Mouse (Mus musculus): Measurements from ENCODE around the gene Chd6.

DNA sequence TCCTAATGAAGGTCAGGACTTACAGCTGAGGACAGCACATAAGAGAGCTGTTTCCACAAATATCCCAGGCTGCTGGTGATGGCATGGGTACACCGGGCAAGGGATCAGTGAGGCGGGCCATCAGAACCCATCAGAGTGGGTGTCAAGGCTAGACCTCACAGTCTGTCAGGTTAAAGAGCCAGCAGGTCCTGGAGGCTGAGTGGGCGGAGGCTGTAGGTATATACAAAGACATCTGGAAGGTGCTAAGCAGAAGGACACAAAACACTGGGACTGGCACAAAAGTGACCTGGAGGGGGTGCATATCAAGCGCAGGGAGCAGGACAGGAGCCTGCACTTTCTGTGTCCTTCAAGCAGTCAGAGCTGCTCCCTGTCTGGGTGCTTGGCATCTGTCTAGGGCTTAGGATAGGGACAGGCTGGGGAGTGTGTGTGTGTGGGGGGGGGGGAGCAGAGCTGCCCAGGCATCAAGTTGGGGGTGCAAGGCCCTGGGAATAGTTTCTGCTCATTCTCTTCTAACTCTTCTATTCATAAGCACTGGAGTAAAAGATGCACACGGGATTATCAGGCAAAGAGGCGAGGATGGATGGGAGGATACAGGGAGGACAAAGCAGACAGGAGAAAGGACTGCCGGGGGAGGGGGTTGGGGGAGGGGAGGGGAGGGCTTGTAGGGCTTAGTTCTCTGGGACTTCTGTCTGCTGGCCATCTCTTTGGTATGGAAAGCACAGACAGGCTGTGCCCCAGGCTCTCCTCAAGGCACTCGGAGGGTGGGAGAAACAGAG, 190.5 kb downstream of the Chd6 start:
- TF ChIP-seq TAL1 (IDR thresholded peaks at IDR 0.05; ENCODE audit: low read length) (no peak), GATA1 (IDR thresholded peaks at IDR 0.05; ENCODE audit: low read length) (no peak)

Data from erythroblast, embryonic 14.5 days (primary cell).